Mouse (Mus musculus) heart, adult 9 months (tissue): ENCODE data around the gene Hivep3.
A peak's percentile ranks its signal among the peaks of the same experiment; 100 is the strongest.

Experiments used
- DNase-seq, 2 experiments: peaks; one replicate each; pipeline ENCODE4 v3.0.0; 2022; ENCODE audit warnings: low spot score in 2 of 2

The Hivep3 gene

GRCm38 (mm10) chr4:119977817-119978491 is 244.4 kb downstream of the Hivep3 start:
- no peak for DNase-seq

DNA sequence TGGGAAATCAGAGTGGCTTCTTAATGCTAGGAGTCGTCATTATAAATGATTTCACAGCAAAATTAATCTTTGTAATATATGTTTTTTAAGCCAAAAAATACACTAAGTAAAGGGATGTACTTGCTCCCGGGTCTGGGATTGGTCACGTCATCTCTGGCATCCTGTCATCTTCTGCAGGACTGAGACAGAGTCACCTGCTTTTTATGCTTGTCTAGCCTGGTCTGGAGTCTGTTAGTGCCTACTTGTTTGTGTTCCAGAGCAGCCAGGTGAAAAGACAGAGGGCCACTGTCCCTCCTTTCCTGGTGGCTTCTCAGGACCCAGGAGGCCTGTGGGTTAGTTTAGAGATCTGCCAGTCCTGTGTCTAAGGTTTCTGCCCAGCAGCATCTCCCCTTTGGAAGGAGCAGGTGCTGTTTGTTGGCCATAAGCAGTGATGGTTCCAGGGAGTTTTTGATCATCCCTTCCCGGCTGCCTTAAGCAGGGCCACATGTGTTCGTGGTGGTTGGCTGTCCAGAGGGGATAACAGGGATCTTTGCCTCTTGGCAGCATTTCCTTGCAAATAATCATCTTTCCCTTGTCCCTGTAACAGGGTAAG is 245.8 kb downstream of the Hivep3 start:
- no peak for DNase-seq

- DNase-seq = no peak
These were observed 246.3 kb downstream of the Hivep3 start for GRCm38 (mm10) chr4:119979918-119980317.

DNA sequence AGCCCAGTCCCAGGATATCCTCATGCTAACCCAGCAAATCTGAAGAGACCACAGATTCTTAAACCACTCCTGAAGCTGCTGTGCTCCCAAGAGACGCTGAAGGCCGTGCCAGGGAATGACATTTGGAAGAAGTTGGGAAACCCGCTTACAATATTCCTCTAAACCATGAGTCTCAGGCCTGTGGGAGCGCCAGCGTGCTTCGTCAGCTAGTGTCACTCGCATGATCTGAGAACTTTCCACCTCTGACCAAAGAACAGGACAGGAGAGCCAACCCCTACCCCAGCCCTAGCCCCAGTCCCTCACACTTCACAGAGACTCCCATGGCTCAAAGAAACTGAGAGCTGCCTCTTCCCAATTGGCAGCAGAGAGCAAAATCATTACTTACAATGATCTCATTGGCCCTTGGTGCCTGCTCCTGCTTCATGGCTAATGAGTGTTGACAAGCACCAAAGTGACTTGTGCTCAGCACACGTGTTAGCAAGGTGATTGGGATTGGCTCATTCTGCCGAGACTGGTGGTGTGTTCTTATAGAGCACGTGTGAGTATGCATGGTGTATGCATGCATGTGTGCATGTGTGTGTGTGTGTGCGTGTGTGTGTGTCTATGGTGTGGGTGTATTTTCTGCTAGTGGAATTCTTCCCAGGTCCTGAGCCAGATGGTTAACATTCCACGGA is 247.6 kb downstream of the Hivep3 start:
- DNase-seq = no peak

DNA sequence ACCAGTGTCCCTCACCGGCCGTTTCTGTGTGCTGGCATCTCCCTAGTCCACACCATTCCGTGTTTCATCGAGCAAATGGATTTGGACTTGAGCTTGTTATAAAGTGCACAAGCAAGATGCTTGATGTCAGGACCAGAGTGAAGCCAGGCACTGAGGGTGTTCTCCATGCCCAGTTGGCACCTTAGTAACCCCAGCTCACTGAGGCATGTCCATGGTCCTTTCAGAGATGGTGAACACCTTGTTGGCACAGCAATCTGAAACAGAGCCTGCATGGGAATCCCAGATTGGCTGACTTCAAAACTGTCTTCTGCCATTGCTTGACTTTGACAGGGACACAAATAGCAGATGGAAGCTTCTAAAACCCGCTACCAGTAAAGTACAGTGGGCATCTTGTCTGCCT is 252.5 kb downstream of the Hivep3 start:
- no peak for DNase-seq

GRCm38 (mm10) chr4:119986580-119987291 is 253.2 kb downstream of the Hivep3 start:
- DNase-seq = no peak

- DNase-seq = no peak
These were observed 253.9 kb downstream of the Hivep3 start for GRCm38 (mm10) chr4:119987376-119988087.

GRCm38 (mm10) chr4:119989031-119989693 is 255.6 kb downstream of the Hivep3 start:
- no peak for DNase-seq

DNA sequence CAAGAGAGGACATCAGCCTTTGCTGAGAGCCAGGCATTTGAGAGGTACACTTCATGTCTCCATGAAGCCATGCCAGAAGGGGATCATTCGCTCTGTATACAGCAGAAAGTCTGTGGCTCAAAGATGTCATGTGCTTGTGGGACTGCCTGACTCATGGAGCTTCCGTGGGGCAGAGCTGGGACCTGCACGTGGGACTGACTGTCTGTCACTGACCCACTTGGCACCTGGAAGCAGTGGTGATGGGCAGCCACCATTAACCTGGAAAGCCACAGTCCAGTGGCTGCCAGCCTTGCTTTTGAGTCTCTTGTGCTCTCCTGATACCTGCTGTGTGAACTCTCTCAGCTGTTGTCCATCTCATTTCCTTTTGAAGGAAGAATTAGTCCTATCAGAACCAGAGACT is 256.8 kb downstream of the Hivep3 start:
- DNase-seq = no peak

DNA sequence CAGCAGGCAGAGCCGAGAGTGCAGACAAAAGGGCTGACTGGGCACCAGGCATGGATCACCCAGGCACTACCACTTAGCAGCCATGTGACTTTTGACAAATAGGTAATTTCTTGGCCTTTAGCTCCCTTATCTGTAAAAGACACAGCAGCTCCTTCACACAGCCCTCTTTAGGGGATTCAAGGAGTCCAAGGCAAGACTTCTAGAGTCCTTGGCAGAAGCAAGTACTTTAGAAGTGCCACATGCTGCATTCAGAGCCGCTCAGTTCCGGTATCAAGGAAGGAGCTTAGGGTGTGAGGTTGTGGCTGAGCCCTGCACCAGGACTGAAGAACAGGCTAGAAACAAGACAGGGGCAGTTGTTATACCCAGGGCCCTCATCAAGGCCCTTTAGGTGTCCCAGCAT is 257.3 kb downstream of the Hivep3 start:
- DNase-seq = no peak

GRCm38 (mm10) chr4:119991758-119992157 is 258.2 kb downstream of the Hivep3 start:
- DNase-seq = no peak

DNA sequence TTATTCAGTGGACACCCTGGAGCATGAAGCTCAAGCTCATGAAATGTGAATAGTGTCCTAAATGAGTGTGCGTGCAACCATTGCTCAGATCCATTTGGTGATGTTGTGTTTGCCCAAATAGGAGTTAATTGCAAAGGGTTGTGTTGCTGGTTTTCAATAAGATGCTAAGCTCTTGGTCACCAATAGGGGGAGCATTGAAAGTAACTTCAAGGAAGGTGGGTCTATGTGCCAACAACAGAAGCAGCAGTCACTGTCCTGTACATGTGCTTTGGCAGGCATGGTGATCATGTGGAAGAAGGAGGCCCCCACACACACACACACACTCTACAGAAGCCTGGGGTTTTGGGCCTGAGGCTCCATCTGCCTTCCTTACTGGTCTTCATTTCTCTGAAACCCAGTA is 262.8 kb downstream of the Hivep3 start:
- no peak for DNase-seq

DNA sequence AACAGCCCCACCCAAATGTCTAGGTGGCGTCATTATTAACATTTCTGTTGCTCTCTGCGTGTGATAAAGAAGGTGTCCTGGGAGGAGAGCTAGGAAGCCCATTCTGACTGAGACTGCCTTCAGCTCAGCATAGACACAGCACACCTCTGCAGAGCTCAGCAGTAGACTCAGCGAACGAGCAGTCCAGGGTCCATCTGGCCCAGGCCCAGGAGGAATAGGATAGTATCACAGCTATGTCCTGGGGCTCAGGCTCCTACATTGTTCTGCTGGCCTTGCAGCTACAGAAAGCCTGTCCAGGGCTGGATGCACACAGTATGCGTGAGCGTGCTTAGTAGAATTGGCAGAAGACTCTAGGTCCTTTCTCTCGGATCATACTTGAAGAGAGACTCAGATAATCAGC is 263.8 kb downstream of the Hivep3 start:
- DNase-seq = no peak

DNA sequence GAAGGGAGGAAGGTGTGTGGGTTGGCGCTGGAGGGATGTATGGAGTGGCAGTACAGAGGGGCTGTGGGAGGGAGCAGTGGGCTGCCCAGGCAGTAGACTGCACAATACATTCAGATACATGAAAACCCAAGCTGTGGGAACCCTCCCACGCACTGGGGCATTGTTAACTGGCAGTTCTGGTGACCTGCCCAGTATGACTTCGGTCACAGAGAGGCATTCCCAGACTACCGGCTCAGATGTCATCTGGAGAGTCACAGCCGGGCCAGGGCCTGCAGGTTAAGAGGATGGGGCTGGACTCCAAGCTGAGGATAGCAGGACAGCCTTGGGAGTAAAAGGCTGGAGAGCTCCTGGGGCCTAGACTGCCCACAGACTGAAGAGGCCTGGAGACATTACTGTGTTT is 265.3 kb downstream of the Hivep3 start:
- DNase-seq = no peak

DNA sequence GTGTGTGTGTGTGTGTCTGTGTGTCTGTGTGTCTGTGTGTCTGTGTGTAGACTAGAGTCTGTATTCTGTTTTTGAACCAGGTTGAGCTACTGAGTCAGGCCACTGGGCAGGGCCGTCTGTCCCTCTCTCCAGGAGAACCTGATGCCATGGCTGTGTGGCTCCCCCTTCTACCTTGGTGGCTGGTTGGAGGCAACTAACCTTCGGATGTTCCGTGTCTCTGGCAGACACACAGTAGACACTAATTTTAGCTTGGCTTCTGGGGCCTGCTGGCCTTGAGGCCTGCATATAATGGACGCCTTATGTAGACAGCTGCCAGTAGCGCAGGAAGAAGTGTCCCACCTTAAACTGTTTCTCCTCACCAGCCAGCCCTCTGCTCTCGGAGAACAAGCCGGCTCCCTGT is 267.3 kb downstream of the Hivep3 start:
- no peak for DNase-seq

DNA sequence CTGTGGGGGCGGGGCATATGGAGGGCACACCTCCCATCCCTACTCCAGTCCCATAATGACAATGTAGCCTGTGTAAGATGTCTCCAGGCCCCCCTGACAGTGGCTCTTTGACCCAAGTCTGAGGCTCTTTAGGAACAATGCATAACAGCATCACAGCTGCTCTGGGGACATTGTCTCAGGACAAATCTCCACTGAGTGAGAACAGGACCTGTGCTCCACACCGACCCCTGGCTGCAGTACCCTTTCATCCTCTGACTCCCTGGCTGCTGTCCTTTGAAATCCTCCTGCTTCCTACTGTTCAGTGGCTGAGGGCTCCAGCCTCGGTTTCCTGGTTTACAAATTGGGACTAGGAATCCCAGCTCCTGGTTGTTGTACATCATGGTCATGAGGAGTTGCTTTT is 269.4 kb downstream of the Hivep3 start:
- DNase-seq = no peak

DNA sequence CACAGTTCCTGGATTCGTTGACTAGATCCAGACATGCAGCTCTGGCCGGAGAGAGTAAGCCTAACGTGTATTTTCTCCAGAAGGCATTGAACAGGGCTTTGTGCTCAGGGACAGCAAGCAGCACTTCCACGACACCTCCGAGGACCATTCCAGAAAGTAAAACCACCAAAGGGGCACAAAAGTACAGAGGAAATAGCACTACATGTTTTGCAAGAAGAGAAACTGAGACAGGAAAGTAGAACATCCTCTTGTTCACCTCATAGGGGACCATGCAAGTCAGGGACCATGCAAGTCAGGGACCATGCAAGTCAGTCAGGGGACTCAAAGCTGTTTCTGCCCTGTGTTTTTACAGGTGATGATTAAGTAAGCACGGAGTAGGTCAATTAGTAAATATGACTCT is 272.5 kb downstream of the Hivep3 start:
- DNase-seq = no peak

- no peak for DNase-seq
These were observed 274.3 kb downstream of the Hivep3 start for GRCm38 (mm10) chr4:120007889-120008288.

GRCm38 (mm10) chr4:120009151-120009550 is 275.6 kb downstream of the Hivep3 start:
- DNase-seq = peak in 1 of 2 experiments; percentile 33

- peak in 1 of 2 experiments; percentile 39 for DNase-seq
These were observed 278.2 kb downstream of the Hivep3 start for GRCm38 (mm10) chr4:120011788-120012187.

- no peak for DNase-seq
These were observed 279.3 kb downstream of the Hivep3 start for GRCm38 (mm10) chr4:120012891-120013290.
